Mouse (Mus musculus) stomach, embryonic 16.5 days (tissue): ENCODE measurements around the gene Dennd2c. TPM values are rescaled to one million over a fixed set of nuclear protein-coding genes. Genes with fewer than 3 reads are reported as not detected.

Experiments used
- ATAC-seq: fragments of 200-750 bp; cut with Nextera tagmentation; 2 replicates; pipeline ENCODE4 v1.8.0; 2017; ENCODE audit warnings: moderate number of reproducible peaks, moderate TSS enrichment; ENCODE audit not compliant: insufficient read depth, low FRiP score
- H3K27ac ChIP-seq: fragments of 300-500 bp; sonication (generic); 2 replicates; pipeline ENCODE4 v1.5.1; 2014; ENCODE audit warnings: low read length
- H3K27me3 ChIP-seq: fragments of 300-500 bp; sonication (generic); 2 replicates; pipeline ENCODE4 v1.6.1; 2014; ENCODE audit warnings: low read length, control low read depth, mixed read lengths; ENCODE audit not compliant: control insufficient read depth, insufficient read depth
- H3K36me3 ChIP-seq: fragments of 300-500 bp; sonication (generic); 2 replicates; pipeline ENCODE4 v1.6.1; 2014; ENCODE audit warnings: low read length; ENCODE audit not compliant: control insufficient read depth, insufficient read depth
- H3K4me1 ChIP-seq: fragments of 300-500 bp; sonication (generic); 2 replicates; pipeline ENCODE4 v1.6.1; 2014; ENCODE audit warnings: low read length, control low read depth, mixed read lengths; ENCODE audit not compliant: control insufficient read depth, insufficient read depth
- H3K4me2 ChIP-seq: fragments of 300-500 bp; sonication (generic); 2 replicates; pipeline ENCODE4 v1.6.1; 2014; ENCODE audit warnings: low read depth, low read length, mixed read lengths
- H3K4me3 ChIP-seq: fragments of 300-500 bp; sonication (generic); replicated peaks from 2 replicates; pipeline ENCODE4 v1.5.1; 2014; ENCODE audit warnings: mild to moderate bottlenecking, low read length
- H3K9ac ChIP-seq: fragments of 300-500 bp; sonication (generic); 2 replicates; pipeline ENCODE4 v1.6.1; 2014; ENCODE audit warnings: low read length
- H3K9me3 ChIP-seq: fragments of 300-500 bp; sonication (generic); replicated peaks from 2 replicates; pipeline ENCODE4 v1.6.1; 2016; ENCODE audit warnings: low read length, control low read depth; ENCODE audit not compliant: control insufficient read depth
- WGBS: fragments of 180-500 bp; shearing (Covaris S2); extraction: QIAGEN DNeasy Blood & Tissue Kit; methylation state at CpG from one replicate; pipeline ENCODE4 v1.1.7; 2014; 5-methylcytosine and 5-hydroxymethylcytosine counted together
- polyA plus RNA-seq: library from polyadenylated mRNA; unstranded; fragments of >200 nt; fragmentation: Nextera tagmentation; extraction: Ambion mirVana; gene quantifications from 2 replicates; pipeline ENCODE4 v1.2.1, GENCODE M21; 2015

The Dennd2c gene
- polyA plus RNA-seq, 1 experiment from 2014 or later: 9.9 TPM

GRCm38 (mm10) chr3:103100735-103101134, 1.7 kb upstream of the Dennd2c start:
- 58% methylated on average over 2 of the region's 2 CpGs for WGBS
- H3K27me3 ChIP-seq: no peaks in the 10 kb centered on the region
- ATAC-seq: no peak
- H3K9ac ChIP-seq: no peak overlapping the region
- H3K36me3 ChIP-seq: no peaks in the 10 kb centered on the region
- H3K4me2 ChIP-seq: no peak overlapping the region
- H3K4me3 ChIP-seq: no peak overlapping the region
- H3K9me3 ChIP-seq: no peaks in the 10 kb centered on the region
- peaks cover 4% of the 10 kb centered on the region for H3K4me1 ChIP-seq
- no peak overlapping the region for H3K27ac ChIP-seq

GRCm38 (mm10) chr3:103101194-103101593, 1.2 kb upstream of the Dennd2c start:
- H3K4me2 ChIP-seq: no peak overlapping the region
- no peak overlapping the region for H3K9ac ChIP-seq
- no peaks in the 10 kb centered on the region for H3K36me3 ChIP-seq
- no peak overlapping the region for H3K4me3 ChIP-seq
- no peaks in the 10 kb centered on the region for H3K9me3 ChIP-seq
- WGBS: 53% methylated on average over 5 of the region's 5 CpGs
- H3K27ac ChIP-seq: no peak overlapping the region
- ATAC-seq: no peak
- H3K4me1 ChIP-seq: peaks cover 4% of the 10 kb centered on the region
- H3K27me3 ChIP-seq: no peaks in the 10 kb centered on the region

GRCm38 (mm10) chr3:103101909-103102308, 495 bp upstream of the Dennd2c start:
- H3K36me3 ChIP-seq: no peaks in the 10 kb centered on the region
- H3K4me3 ChIP-seq: peak overlapping the region; percentile 87
- H3K27me3 ChIP-seq: no peaks in the 10 kb centered on the region
- H3K27ac ChIP-seq: peak overlapping the region; percentile 90
- under 1% methylated on average over 14 of the region's 14 CpGs for WGBS
- ATAC-seq: no peak; the same call in 1 of the 2 replicates
- peak overlapping the region; percentile 99 for H3K4me2 ChIP-seq
- no peaks in the 10 kb centered on the region for H3K9me3 ChIP-seq
- H3K4me1 ChIP-seq: peaks cover 4% of the 10 kb centered on the region
- H3K9ac ChIP-seq: peak overlapping the region; percentile 89

- Histone ChIP-seq H3K9ac (no peak overlapping the region), H3K36me3 (no peaks in the 10 kb centered on the region), H3K9me3 (no peaks in the 10 kb centered on the region), H3K4me1 (no peaks in the 10 kb centered on the region), H3K4me2 (no peak overlapping the region), H3K4me3 (no peak overlapping the region), H3K27ac (no peak overlapping the region), H3K27me3 (no peaks in the 10 kb centered on the region)
- no peak for ATAC-seq
- 78% methylated on average over 7 of the region's 7 CpGs for WGBS
These were observed 5.3 kb downstream of the Dennd2c start for GRCm38 (mm10) chr3:103107565-103108240.

- Histone ChIP-seq H3K27me3 (no peaks in the 10 kb centered on the region), H3K9me3 (no peaks in the 10 kb centered on the region), H3K4me1 (0 out of 2 replicates have a peak, but pooled peaks cover 3% of the 10 kb centered on the region), H3K4me2 (no peak overlapping the region), H3K4me3 (no peak overlapping the region), H3K36me3 (no peaks in the 10 kb centered on the region), H3K9ac (no peak overlapping the region), H3K27ac (no peak overlapping the region)
- no peak for ATAC-seq
- WGBS: 59% methylated on average over 5 of the region's 5 CpGs
These were observed 9.8 kb downstream of the Dennd2c start for GRCm38 (mm10) chr3:103112216-103112615.

GRCm38 (mm10) chr3:103123636-103124035, 21.2 kb downstream of the Dennd2c start:
- no peak overlapping the region for H3K9ac ChIP-seq
- 76% methylated on average over 3 of the region's 3 CpGs for WGBS
- no peaks in the 10 kb centered on the region for H3K27me3 ChIP-seq
- no peak overlapping the region for H3K27ac ChIP-seq
- no peaks in the 10 kb centered on the region for H3K9me3 ChIP-seq
- H3K36me3 ChIP-seq: no peaks in the 10 kb centered on the region
- no peak for ATAC-seq
- peaks cover 9% of the 10 kb centered on the region for H3K4me1 ChIP-seq
- no peak overlapping the region for H3K4me3 ChIP-seq
- no peak overlapping the region for H3K4me2 ChIP-seq

- Histone ChIP-seq H3K9me3 (no peaks in the 10 kb centered on the region), H3K36me3 (no peaks in the 10 kb centered on the region), H3K27ac (no peak overlapping the region), H3K27me3 (no peaks in the 10 kb centered on the region), H3K9ac (no peak overlapping the region), H3K4me3 (no peak overlapping the region), H3K4me1 (peaks cover 26% of the 10 kb centered on the region), H3K4me2 (no peak overlapping the region)
- 85% methylated on average over 3 of the region's 3 CpGs for WGBS
- no peak for ATAC-seq
These were observed 23.7 kb downstream of the Dennd2c start for GRCm38 (mm10) chr3:103126138-103126537.

- peak overlapping the region; percentile 36 for H3K27ac ChIP-seq
These were observed 24.8 kb downstream of the Dennd2c start for GRCm38 (mm10) chr3:103127177-103127576.

GRCm38 (mm10) chr3:103127721-103128120, 25.3 kb downstream of the Dennd2c start:
- Histone ChIP-seq H3K27me3 (no peaks in the 10 kb centered on the region), H3K4me2 (no peak overlapping the region), H3K36me3 (no peaks in the 10 kb centered on the region), H3K27ac (peak overlapping the region; percentile 36), H3K9me3 (no peaks in the 10 kb centered on the region), H3K4me3 (no peak overlapping the region), H3K9ac (no peak overlapping the region), H3K4me1 (peaks cover 26% of the 10 kb centered on the region)
- WGBS: 58% methylated on average over 5 of the region's 5 CpGs
- no peak for ATAC-seq

More at GRCm38 (mm10) chr3:103127177-103127576, 24.8 kb downstream of the Dennd2c start:
- Histone ChIP-seq H3K4me3 (no peak overlapping the region), H3K9ac (no peak overlapping the region), H3K27me3 (no peaks in the 10 kb centered on the region), H3K36me3 (no peaks in the 10 kb centered on the region), H3K4me1 (peaks cover 26% of the 10 kb centered on the region), H3K9me3 (no peaks in the 10 kb centered on the region), H3K4me2 (no peak overlapping the region)
- ATAC-seq: no peak
- WGBS: 36% methylated on average over 2 of the region's 2 CpGs
